9 mouse cellular contexts compared by ENCODE assay signal in genomic region chr1:87127206-87128030, GRCm38 (mm10). TPM values are rescaled to one million over a fixed set of nuclear protein-coding genes. Genes with fewer than 3 reads are reported as not detected.
DNase-seq lines count a peak whose midpoint lies in the region; ATAC-seq and TF ChIP-seq lines count a peak whose summit lies in the region.
"Had no signal": no experiment of that assay in that cellular context is flagged by ENCODE, and none has a peak within 500 bp of the region (broad histone marks: within the 10 kb centered on the region; RNA-seq: fewer than 3 reads in every experiment).

No protein-coding gene starts in this region.

- no peaks in the 10 kb centered on the region for H3K9me3 ChIP-seq in midbrain, embryonic 15.5 days

- H3K36me3 ChIP-seq in midbrain, embryonic 15.5 days (replicated peaks), result no peaks in the 10 kb centered on the region

- peak overlapping the region; percentile 50 for H3K4me3 ChIP-seq in layer of hippocampus, adult 2 months
- H3K4me3 ChIP-seq in midbrain, embryonic 15.5 days, result peak overlapping the region; percentile 28

- peak; percentile 62 for TF ChIP-seq CTCF in layer of hippocampus, adult 2 months (conservative IDR thresholded peaks at IDR 0.05)

- H3K27ac ChIP-seq in layer of hippocampus, adult 2 months, result 0 out of 2 replicates have a peak overlapping the region, but pooled peaks have one; percentile 39
- H3K27ac ChIP-seq in midbrain, embryonic 15.5 days, result no peak overlapping the region

- H3K27me3 ChIP-seq in midbrain, embryonic 15.5 days (replicated peaks), result peaks cover 23% of the 10 kb centered on the region

- 8% methylated on average over 43 of the region's 43 CpGs for WGBS in midbrain, embryonic 15.5 days

- ATAC-seq in midbrain, embryonic 15.5 days (replicated peaks), result peak; percentile 75; the same call in 1 of the 2 replicates

- H3K4me1 ChIP-seq in midbrain, embryonic 15.5 days, result peaks cover 4% of the 10 kb centered on the region; the same call in 1 of the 2 replicates

- H3K9ac ChIP-seq in midbrain, embryonic 15.5 days, result 0 out of 2 replicates have a peak overlapping the region, but pooled peaks have one; percentile 30

- peak overlapping the region; percentile 44 for H3K4me2 ChIP-seq in midbrain, embryonic 15.5 days

- peak; percentile 55 to 58 for DNase-seq in cerebellum, postnatal 10 days
- no peak for DNase-seq in cerebellum, adult 11 months
- DNase-seq in ovary, postnatal 36 days (ENCODE audit: low spot score), result peak; percentile 36
- no peak for DNase-seq in ovary, adult 18-20 months (ENCODE audit: low spot score)
- peak; percentile 29 to 50 for DNase-seq in layer of hippocampus, adult 2 months (ENCODE audit: low spot score in 2 of 2)
- DNase-seq in ovary, postnatal 10 days (ENCODE audit: low spot score), result no peak
- no peak for DNase-seq in testis, postnatal 14 days (ENCODE audit: low spot score)

RNA-seq across cellular contexts. Expression of gene Akp3, which starts 2.6 kb away (rescaled TPM):
- total RNA-seq in layer of hippocampus, adult 2 months (2021), result not detected
- not detected in 2 replicates for polyA plus RNA-seq in midbrain, embryonic 15.5 days (2015; fragmentation: Nextera tagmentation; extraction: Ambion mirVana)
- total RNA-seq: liver, adult 2 months had no signal
- polyA plus RNA-seq: liver, adult 2 months had no signal

RNA-seq across cellular contexts. Expression of gene Alpi, which starts 26.0 kb away (rescaled TPM):
- under 1 TPM in 1 of 2 experiments, not detected in 1; 0.15 TPM for total RNA-seq in layer of hippocampus, adult 2 months (2021)
- 0.09 TPM in 1 of 2 replicates, not detected in the other for polyA plus RNA-seq in midbrain, embryonic 15.5 days (2015; fragmentation: Nextera tagmentation; extraction: Ambion mirVana)
- total RNA-seq: liver, adult 2 months had no signal

RNA-seq across cellular contexts. Expression of gene Ecel1, which starts 28.9 kb away (rescaled TPM):
- total RNA-seq in layer of hippocampus, adult 2 months (2021), result 1 to 10 TPM; 1.6 TPM
- polyA plus RNA-seq in midbrain, embryonic 15.5 days (2015; fragmentation: Nextera tagmentation; extraction: Ambion mirVana), result 22.3 and 23.3 TPM in 2 replicates
- total RNA-seq: liver, adult 2 months had no signal
- polyA plus RNA-seq: liver, adult 2 months had no signal

RNA-seq across cellular contexts. Expression of gene Alppl2, which starts 37.7 kb away (rescaled TPM):
- not detected for total RNA-seq in layer of hippocampus, adult 2 months (2021)
- not detected in 2 replicates for polyA plus RNA-seq in midbrain, embryonic 15.5 days (2015; fragmentation: Nextera tagmentation; extraction: Ambion mirVana)
- total RNA-seq: liver, adult 2 months had no signal
- polyA plus RNA-seq: liver, adult 2 months had no signal

RNA-seq across cellular contexts. Expression of gene Prss56, which starts 55.7 kb away (rescaled TPM):
- total RNA-seq in layer of hippocampus, adult 2 months (2021), result under 1 TPM; 0.15 to 0.22 TPM
- 0.13 TPM in 1 of 2 replicates, not detected in the other for polyA plus RNA-seq in midbrain, embryonic 15.5 days (2015; fragmentation: Nextera tagmentation; extraction: Ambion mirVana)
- total RNA-seq: liver, adult 2 months had no signal
- polyA plus RNA-seq: liver, adult 2 months had no signal

Comparison
In these comparisons a context has a peak if more than half of its experiments do, and no peak if none do; other contexts are left out.
1. DNase-seq: peak in cerebellum, postnatal 10 days (2 of 2), ovary, postnatal 36 days (single experiment) and layer of hippocampus, adult 2 months (2 of 2); none in cerebellum, adult 11 months (single experiment), ovary, adult 18-20 months (single experiment), ovary, postnatal 10 days (single experiment) and testis, postnatal 14 days (single experiment).